Mouse (Mus musculus): ENCODE data around the gene Muc13. TPM values are rescaled to one million over a fixed set of nuclear protein-coding genes. Genes with fewer than 3 reads are reported as not detected.
A peak's percentile ranks its signal among the peaks of the same experiment; 100 is the strongest.

The Muc13 gene
- total RNA-seq, 2 experiments from 2014 or later: not detected

DNA sequence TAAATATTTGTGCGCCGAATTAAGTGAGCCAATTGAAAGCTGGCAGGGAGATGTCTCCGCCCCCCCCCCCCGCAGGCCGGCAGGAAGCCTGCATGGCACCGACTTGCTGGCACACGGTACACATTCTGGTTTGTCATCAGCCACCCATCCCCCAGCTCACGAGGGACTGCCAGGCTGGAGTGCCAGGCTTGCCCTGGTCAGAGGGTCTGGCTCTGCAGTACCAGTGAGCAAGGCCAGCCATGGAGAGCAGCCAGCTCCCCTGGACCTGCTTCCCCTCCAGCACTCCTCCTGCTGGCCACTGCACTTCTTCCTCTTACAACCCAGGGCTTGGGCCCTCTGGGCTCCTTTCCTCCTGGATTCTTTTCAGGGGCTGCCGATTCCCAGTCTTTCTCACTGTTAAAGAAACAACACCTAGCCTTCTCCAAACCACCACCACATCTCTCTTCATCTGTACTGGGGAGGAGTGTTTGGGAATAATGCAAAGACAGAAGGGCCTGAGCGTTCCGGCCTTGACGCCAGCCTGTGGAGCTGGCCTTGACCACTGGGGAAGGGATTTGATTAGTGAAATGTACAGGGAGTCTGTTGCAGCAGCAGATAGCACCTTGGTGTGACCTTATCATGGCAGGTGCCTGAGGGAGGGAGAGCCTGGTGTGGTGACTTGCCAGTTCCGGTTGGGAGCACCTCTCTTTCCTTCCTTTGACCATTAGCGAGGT lies 66.3 kb downstream of the Muc13 start:
- DNase-seq (ENCODE audit: low spot score in 2 of 2): peak; percentile 80 to 94

DNA sequence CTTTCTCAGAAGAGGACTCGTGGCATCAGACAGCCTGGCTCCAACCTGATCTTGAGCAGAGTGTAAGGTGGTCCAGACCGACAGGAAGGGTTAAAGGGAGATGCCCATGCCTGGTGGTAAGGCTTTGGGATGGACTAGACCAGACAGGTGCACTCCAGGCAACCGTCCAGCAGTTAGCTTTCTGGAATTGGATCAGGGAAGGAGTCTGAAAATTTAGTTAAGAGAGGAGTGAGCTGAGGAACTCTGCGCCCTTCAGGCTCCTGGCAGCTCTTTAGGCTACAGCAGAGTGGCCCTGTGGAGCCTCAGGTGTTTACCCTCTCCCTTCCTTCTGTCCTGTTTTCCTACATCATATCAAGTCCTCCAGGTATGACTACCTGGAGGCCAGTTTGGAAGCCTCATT lies 68.6 kb downstream of the Muc13 start:
- no peak for DNase-seq (ENCODE audit: low spot score in 2 of 2)

DNA sequence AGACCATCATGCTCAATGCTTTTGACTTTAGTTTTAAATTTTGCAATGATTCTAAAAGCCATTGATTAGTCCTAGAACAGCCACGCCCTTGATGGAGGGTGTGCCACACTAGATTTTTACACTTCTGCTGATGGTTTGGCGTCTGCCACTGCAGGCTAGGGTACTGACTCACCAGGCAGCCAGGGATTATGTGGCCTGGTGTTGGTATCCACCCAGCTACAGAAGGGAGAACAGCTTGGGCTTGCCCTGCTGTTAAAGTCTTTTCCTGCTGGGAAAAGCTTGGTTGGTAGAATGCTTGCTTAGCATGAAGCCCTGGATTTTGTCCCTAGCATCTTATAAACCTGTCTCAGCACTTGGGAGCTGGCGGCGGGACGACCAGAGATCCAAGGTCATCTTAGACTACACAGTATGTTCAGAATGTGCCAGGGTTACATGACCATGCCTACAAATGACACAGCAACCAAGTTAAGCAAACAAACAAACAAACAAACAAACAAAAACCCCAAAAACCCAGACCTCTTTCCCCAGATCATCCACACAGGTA lies 69.4 kb downstream of the Muc13 start:
- DNase-seq (ENCODE audit: low spot score in 2 of 2): no peak

Other genes with a start within 250 kb of the Muc13 start
- 10 to 100 TPM; 39.6 to 41.7 TPM for gene Heg1, start 109.7 kb upstream of the Muc13 start, total RNA-seq (2021)
- gene Itgb5, start 35.6 kb downstream of the Muc13 start, total RNA-seq (2021): 10 to 100 TPM; 35.0 to 36.5 TPM
- gene Umps, start 173.0 kb downstream of the Muc13 start, total RNA-seq (2021): 10 to 100 TPM; 15.1 to 16.6 TPM

Measured in layer of hippocampus, postnatal 14 days (tissue).